Mouse (Mus musculus) gastrocnemius, postnatal 36 days (tissue): ENCODE results near the gene Bsn. TPM values are rescaled to one million over a fixed set of nuclear protein-coding genes. Genes with fewer than 3 reads are reported as not detected.

Source experiments
- DNase-seq, 2 experiments: peaks; one replicate each; pipeline ENCODE4 v3.0.0; 2022
- intact Hi-C: fragments of 180-260 bp; cut with DNase I; formaldehyde crosslinking; loops from one replicate; pipeline ENCODE4 v1.15.1; 2025
- total RNA-seq, 2 experiments: library from RNA; stranded (reverse); gene quantifications; 2 replicates each; pipeline ENCODE4 v1.2.3; 2021

The Bsn gene
- total RNA-seq, 2 experiments from 2014 or later, result 0.05 TPM

GRCm38 (mm10) chr9:108104766-108105548 is 85.2 kb downstream of the Bsn start:
- no peak for DNase-seq
- intact Hi-C loops, result loop anchor here (10.0 kb wide), 1 partner anchor 330 kb away; the partner anchor contains the start of gene BC048562

- intact Hi-C loops, result loop anchor here (10.0 kb wide), 1 partner anchor 335 kb away; the partner anchor contains the start of gene BC048562
- no peak for DNase-seq
Measured at GRCm38 (mm10) chr9:108099619-108100018, 90.6 kb downstream of the Bsn start.

GRCm38 (mm10) chr9:108095949-108096712 is 94.1 kb downstream of the Bsn start:
- intact Hi-C loops, result loop anchor here (2.0 kb wide), 2 partner anchors 103 to 185 kb away; no protein-coding TSS in a partner anchor
- no peak for DNase-seq

- peak in 1 of 2 experiments; percentile 42 for DNase-seq
- intact Hi-C loops, result no loop called here
Measured at GRCm38 (mm10) chr9:108095518-108095917, 94.7 kb downstream of the Bsn start.

GRCm38 (mm10) chr9:108094998-108095411 is 95.2 kb downstream of the Bsn start:
- intact Hi-C loops, result loop anchor here (5.0 kb wide), 1 partner anchor 197 kb away; the partner anchor contains the start of gene Nicn1
- peak in 1 of 2 experiments; percentile 37 for DNase-seq

- intact Hi-C loops, result loop anchor here (5.0 kb wide), 1 partner anchor 198 kb away; the partner anchor contains the start of gene Nicn1
- DNase-seq, result peak; percentile 93 to 96
Measured at GRCm38 (mm10) chr9:108094184-108094941, 95.8 kb downstream of the Bsn start, which contains the start of gene Apeh. Apeh (minus strand) TSS chr9:108094606.

- no peak for DNase-seq
- intact Hi-C loops, result loop anchor here (5.0 kb wide), 1 partner anchor 199 kb away; the partner anchor contains the start of gene Nicn1
Measured at GRCm38 (mm10) chr9:108093586-108093985, 96.6 kb downstream of the Bsn start.

GRCm38 (mm10) chr9:108090611-108091120 is 99.5 kb downstream of the Bsn start:
- intact Hi-C loops, result loop anchor here (5.0 kb wide), 1 partner anchor 202 kb away; the partner anchor contains the start of gene Nicn1
- no peak for DNase-seq

- DNase-seq, result no peak
- intact Hi-C loops, result no loop called here
Measured at GRCm38 (mm10) chr9:108085261-108085660, 104.9 kb downstream of the Bsn start.

- no peak for DNase-seq
- intact Hi-C loops, result no loop called here
Measured at GRCm38 (mm10) chr9:108083561-108083960, 106.6 kb downstream of the Bsn start.

GRCm38 (mm10) chr9:108082988-108083431 is 107.2 kb downstream of the Bsn start, which contains the start of gene Rnf123:
Rnf123 (minus strand) TSS chr9:108083346.
- intact Hi-C loops, result no loop called here
- no peak for DNase-seq

GRCm38 (mm10) chr9:108082549-108082948 is 107.6 kb downstream of the Bsn start:
- no peak for DNase-seq
- intact Hi-C loops, result no loop called here

GRCm38 (mm10) chr9:108080168-108080567 is 110.0 kb downstream of the Bsn start, which contains the start of gene Mst1:
Mst1 (plus strand) TSS chr9:108080436.
- intact Hi-C loops, result no loop called here
- no peak for DNase-seq

GRCm38 (mm10) chr9:108073141-108073930 is 116.8 kb downstream of the Bsn start:
- no peak for DNase-seq
- intact Hi-C loops, result no loop called here

GRCm38 (mm10) chr9:108072481-108072924 is 117.7 kb downstream of the Bsn start:
- intact Hi-C loops, result no loop called here
- DNase-seq, result no peak

- intact Hi-C loops, result no loop called here
- DNase-seq, result no peak
Measured at GRCm38 (mm10) chr9:108071801-108072200, 118.4 kb downstream of the Bsn start.

- DNase-seq, result no peak
- intact Hi-C loops, result no loop called here
Measured at GRCm38 (mm10) chr9:108069529-108069928, 120.7 kb downstream of the Bsn start.

GRCm38 (mm10) chr9:108069007-108069406 is 121.2 kb downstream of the Bsn start:
- intact Hi-C loops, result no loop called here
- DNase-seq, result no peak

- intact Hi-C loops, result loop anchor here (1.0 to 2.0 kb wide), 2 partner anchors 105 to 163 kb away; no protein-coding TSS in a partner anchor
- peak; percentile 73 to 80 for DNase-seq
Measured at GRCm38 (mm10) chr9:108067900-108068299, 122.3 kb downstream of the Bsn start.
